Mouse (Mus musculus) left cerebral cortex, postnatal 25 days (tissue): ENCODE measurements around the gene Tmem104. TPM values are rescaled to one million over a fixed set of nuclear protein-coding genes. Genes with fewer than 3 reads are reported as not detected.
A peak's percentile ranks its signal among the peaks of the same experiment; 100 is the strongest.

Experiments
- DNase-seq, 2 experiments: peaks; one replicate each; pipeline ENCODE4 v3.0.0; 2022; ENCODE audit warnings: low spot score in 2 of 2, mixed read lengths in 1 of 2
- intact Hi-C: fragments of 180-260 bp; cut with DNase I; formaldehyde crosslinking; loops from one replicate; pipeline ENCODE4 v1.15.1; 2025
- total RNA-seq, 2 experiments: library from RNA; stranded (reverse); gene quantifications; 2 replicates each; pipeline ENCODE4 v1.2.3; 2021

Tmem104 gene
- total RNA-seq, 2 experiments from 2014 or later = 15.8 to 18.2 TPM

- intact Hi-C loops = no loop called here
- no peak for DNase-seq
Measured at GRCm38 (mm10) chr11:115224889-115225288, 37.6 kb downstream of the Tmem104 start.

GRCm38 (mm10) chr11:115225301-115225700 is 38.0 kb downstream of the Tmem104 start:
- DNase-seq = peak in 1 of 2 experiments; percentile 34
- intact Hi-C loops = no loop called here

GRCm38 (mm10) chr11:115226811-115227491 is 39.7 kb downstream of the Tmem104 start:
- intact Hi-C loops = no loop called here

GRCm38 (mm10) chr11:115227640-115228039 is 40.4 kb downstream of the Tmem104 start:
- intact Hi-C loops = no loop called here
- DNase-seq = no peak

More at GRCm38 (mm10) chr11:115226811-115227491, 39.7 kb downstream of the Tmem104 start:
- no peak for DNase-seq

- no peak for DNase-seq
- intact Hi-C loops = no loop called here
Measured at GRCm38 (mm10) chr11:115228430-115228829, 41.1 kb downstream of the Tmem104 start.

- intact Hi-C loops = no loop called here
- DNase-seq = no peak
Measured at GRCm38 (mm10) chr11:115229021-115229930, 42.0 kb downstream of the Tmem104 start.

GRCm38 (mm10) chr11:115231168-115231915 is 44.1 kb downstream of the Tmem104 start:
- no peak for DNase-seq
- intact Hi-C loops = no loop called here

- intact Hi-C loops = loop anchor here (2.0 kb wide), 1 partner anchor 29 kb away; no protein-coding TSS in a partner anchor
- DNase-seq = peak in 1 of 2 experiments; percentile 45
Measured at GRCm38 (mm10) chr11:115231924-115232323, 44.6 kb downstream of the Tmem104 start.

GRCm38 (mm10) chr11:115232889-115233288 is 45.6 kb downstream of the Tmem104 start:
- intact Hi-C loops = loop anchor here (2.0 kb wide), 1 partner anchor 30 kb away; no protein-coding TSS in a partner anchor

GRCm38 (mm10) chr11:115233526-115234290 is 46.4 kb downstream of the Tmem104 start:
- intact Hi-C loops = loop anchor here (2.0 kb wide), 1 partner anchor 31 kb away; no protein-coding TSS in a partner anchor
- peak in 1 of 2 experiments; percentile 67 for DNase-seq

More at GRCm38 (mm10) chr11:115232889-115233288, 45.6 kb downstream of the Tmem104 start:
- DNase-seq = no peak

- DNase-seq = no peak
Measured at GRCm38 (mm10) chr11:115234320-115235044, 47.2 kb downstream of the Tmem104 start.

GRCm38 (mm10) chr11:115236570-115236969 is 49.3 kb downstream of the Tmem104 start:
- intact Hi-C loops = no loop called here

More at GRCm38 (mm10) chr11:115234320-115235044, 47.2 kb downstream of the Tmem104 start:
- intact Hi-C loops = no loop called here

GRCm38 (mm10) chr11:115241402-115241801 is 54.1 kb downstream of the Tmem104 start:
- no peak for DNase-seq
- intact Hi-C loops = no loop called here

More at GRCm38 (mm10) chr11:115236570-115236969, 49.3 kb downstream of the Tmem104 start:
- no peak for DNase-seq

GRCm38 (mm10) chr11:115242746-115243145 is 55.5 kb downstream of the Tmem104 start:
- no peak for DNase-seq
- intact Hi-C loops = no loop called here

- no peak for DNase-seq
- intact Hi-C loops = no loop called here
Measured at GRCm38 (mm10) chr11:115243783-115244182, 56.5 kb downstream of the Tmem104 start.

- DNase-seq = no peak
Measured at GRCm38 (mm10) chr11:115244840-115245239, 57.6 kb downstream of the Tmem104 start.

GRCm38 (mm10) chr11:115246386-115246785 is 59.1 kb downstream of the Tmem104 start:
- intact Hi-C loops = no loop called here
- no peak for DNase-seq

More at GRCm38 (mm10) chr11:115244840-115245239, 57.6 kb downstream of the Tmem104 start:
- intact Hi-C loops = no loop called here

GRCm38 (mm10) chr11:115247240-115247639 is 60.0 kb downstream of the Tmem104 start:
- intact Hi-C loops = no loop called here
- no peak for DNase-seq
